Mouse (Mus musculus): ENCODE measurements around the gene Amhr2.

DNA sequence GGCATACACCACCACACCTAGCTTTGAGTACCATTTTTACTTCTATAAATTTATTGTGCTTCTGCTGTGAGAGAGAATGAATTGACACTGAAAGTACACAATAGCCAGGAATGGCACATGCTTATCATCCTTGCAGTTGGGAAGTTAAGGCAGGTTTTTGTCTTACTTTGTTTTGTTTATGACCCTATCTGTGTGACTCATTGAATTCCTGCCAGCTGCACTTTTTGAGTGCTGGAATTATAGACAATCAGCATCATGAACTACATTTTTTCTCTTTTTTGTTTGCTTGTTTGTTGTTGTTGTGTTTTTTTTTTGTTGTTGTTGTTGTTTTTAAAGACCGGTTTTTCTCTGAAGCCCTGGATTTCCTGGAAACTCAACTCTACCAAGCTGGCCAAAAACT, 24.2 kb upstream of the Amhr2 start:
- TF ChIP-seq TAL1 (IDR thresholded peaks at IDR 0.05; ENCODE audit: low read length): no peak
- TF ChIP-seq GATA1 (IDR thresholded peaks at IDR 0.05; ENCODE audit: low read length): no peak
